Mouse (Mus musculus) MEL (cell line): ENCODE data around the gene Rnf32. TPM values are rescaled to one million over a fixed set of nuclear protein-coding genes. Genes with fewer than 3 reads are reported as not detected.

ENCODE experiments used
- DNase-seq: peaks from one replicate; pipeline ENCODE4 v3.0.0; 2011; ENCODE audit warnings: low read depth, low spot score
- H3K27ac ChIP-seq: 2 replicates; pipeline ENCODE4 v1.5.1; 2012; ENCODE audit warnings: low read depth, mild to moderate bottlenecking, control low read depth, low read length, moderate library complexity; ENCODE audit not compliant: control insufficient read depth
- H3K27me3 ChIP-seq, 2 experiments: fragments of 150-350 bp in 1 of 2; sonication (generic) in 1 of 2; 2 replicates each; pipeline ENCODE4 v1.6.1; 2012; ENCODE audit warnings: low read length in 2 of 2, mild to moderate bottlenecking in 2 of 2, improper control_type of control experiment in 1 of 2, moderate library complexity in 1 of 2; ENCODE audit not compliant: insufficient read depth in 2 of 2, control insufficient read depth in 1 of 2
- H3K36me3 ChIP-seq, 2 experiments: 2 replicates each; pipeline ENCODE4 v1.6.1; 2012 to 2014; ENCODE audit warnings: low read length in 2 of 2, improper control_type of control experiment in 1 of 2, inconsistent platforms in 1 of 2, mild to moderate bottlenecking in 1 of 2; ENCODE audit not compliant: insufficient read depth in 2 of 2, control insufficient read depth in 1 of 2
- H3K4me1 ChIP-seq, 2 experiments: fragments of 150-350 bp in 1 of 2; sonication (generic) in 1 of 2; 2 replicates each; pipeline ENCODE4 v1.6.1; 2012; ENCODE audit warnings: low read length in 2 of 2, improper control_type of control experiment in 1 of 2, mild to moderate bottlenecking in 1 of 2; ENCODE audit not compliant: insufficient read depth in 2 of 2, control insufficient read depth in 1 of 2
- H3K4me3 ChIP-seq, 2 experiments: fragments of 150-350 bp in 1 of 2; sonication (generic) in 1 of 2; 2 replicates each; pipeline ENCODE4 v1.5.1; 2012; ENCODE audit warnings: low read depth in 2 of 2, low read length in 2 of 2, mild to moderate bottlenecking in 2 of 2, moderate library complexity in 2 of 2, control low read depth in 1 of 2, improper control_type of control experiment in 1 of 2; ENCODE audit not compliant: control insufficient read depth in 1 of 2, insufficient read depth in 1 of 2
- H3K79me2 ChIP-seq: 2 replicates; pipeline ENCODE4 v1.6.1; 2012; ENCODE audit warnings: mild to moderate bottlenecking, low read length, moderate library complexity; ENCODE audit not compliant: control insufficient read depth, poor library complexity, insufficient read depth
- H3K9ac ChIP-seq: 2 replicates; pipeline ENCODE4 v1.6.1; 2012; ENCODE audit warnings: low read depth, mild to moderate bottlenecking, control low read depth, low read length, moderate library complexity; ENCODE audit not compliant: control insufficient read depth, poor library complexity, severe bottlenecking
- H3K9me3 ChIP-seq: fragments of 150-350 bp; sonication (generic); replicated peaks from 2 replicates; pipeline ENCODE4 v1.6.1; 2012; ENCODE audit warnings: mild to moderate bottlenecking, low read length, improper control_type of control experiment, moderate library complexity; ENCODE audit not compliant: insufficient read depth
- CHD1 ChIP-seq: IDR thresholded peaks from 2 replicates; pipeline ENCODE4 v1.6.1; 2012; ENCODE audit warnings: low read depth, mild to moderate bottlenecking, inconsistent platforms, low read length, improper control_type of control experiment
- CTCF ChIP-seq, 3 experiments: IDR thresholded peaks in 2 of 3; conservative IDR thresholded peaks in 1 of 3; 2 replicates each; pipeline ENCODE4 v1.5.1; 2011 to 2012; ENCODE audit warnings: low read length in 3 of 3, low read depth in 2 of 3, mild to moderate bottlenecking in 2 of 3, improper control_type of control experiment in 1 of 3, inconsistent platforms in 1 of 3, mixed read lengths in 1 of 3, moderate library complexity in 1 of 3; ENCODE audit not compliant: control insufficient read depth in 1 of 3, insufficient read depth in 1 of 3, poor library complexity in 1 of 3, severe bottlenecking in 1 of 3
- E2F4 ChIP-seq: IDR thresholded peaks from 2 replicates; pipeline ENCODE4 v1.6.1; 2011; ENCODE audit warnings: low read depth, low read length, improper control_type of control experiment, borderline replicate concordance
- ELF1 ChIP-seq: IDR thresholded peaks from 2 replicates; pipeline ENCODE4 v1.6.1; 2014; ENCODE audit warnings: low read depth, mild to moderate bottlenecking, inconsistent platforms, low read length, improper control_type of control experiment, moderate library complexity
- EP300 ChIP-seq, 2 experiments: IDR thresholded peaks; 2 replicates each; pipeline ENCODE4 v1.6.1; 2011; ENCODE audit warnings: improper control_type of control experiment in 2 of 2, low read length in 2 of 2, low read depth in 1 of 2, mild to moderate bottlenecking in 1 of 2
- ETS1 ChIP-seq: IDR thresholded peaks from 2 replicates; pipeline ENCODE4 v1.6.1; 2012; ENCODE audit warnings: low read depth, mild to moderate bottlenecking, inconsistent platforms, low read length, improper control_type of control experiment, moderate library complexity
- GABPA ChIP-seq: IDR thresholded peaks from 2 replicates; pipeline ENCODE4 v1.6.1; 2012; ENCODE audit warnings: low read depth, mild to moderate bottlenecking, inconsistent platforms, low read length, improper control_type of control experiment, moderate library complexity
- HCFC1 ChIP-seq: IDR thresholded peaks from 2 replicates; pipeline ENCODE4 v1.6.1; 2012; ENCODE audit warnings: low read depth, mild to moderate bottlenecking, inconsistent platforms, low read length, improper control_type of control experiment, moderate library complexity
- JUND ChIP-seq: IDR thresholded peaks from 2 replicates; pipeline ENCODE4 v1.6.1; 2011; ENCODE audit warnings: low read depth, mild to moderate bottlenecking, improper control_type of control experiment, low read length
- MEF2A ChIP-seq: IDR thresholded peaks from 2 replicates; pipeline ENCODE4 v1.6.1; 2014; ENCODE audit warnings: low read depth, mild to moderate bottlenecking, inconsistent platforms, low read length, improper control_type of control experiment; ENCODE audit not compliant: poor library complexity, insufficient replicate concordance, severe bottlenecking; ENCODE audit errors: extremely low read depth
- POLR2AphosphoS2 ChIP-seq: IDR thresholded peaks from 2 replicates; pipeline ENCODE4 v1.6.1; 2011; ENCODE audit warnings: low read length, improper control_type of control experiment
- POLR2AphosphoS5 ChIP-seq: IDR thresholded peaks from 2 replicates; pipeline ENCODE4 v1.6.1; 2012; ENCODE audit warnings: low read depth, borderline replicate concordance, mild to moderate bottlenecking, inconsistent platforms, low read length, moderate library complexity, mixed read lengths
- RAD21 ChIP-seq: IDR thresholded peaks from 2 replicates; pipeline ENCODE4 v1.6.1; 2011; ENCODE audit warnings: mild to moderate bottlenecking, low read depth, low read length, improper control_type of control experiment
- SIN3A ChIP-seq: IDR thresholded peaks from 2 replicates; pipeline ENCODE4 v1.6.1; 2012; ENCODE audit warnings: low read length, improper control_type of control experiment, inconsistent platforms
- SMC3 ChIP-seq: IDR thresholded peaks from 2 replicates; pipeline ENCODE4 v1.6.1; 2011; ENCODE audit warnings: low read depth, low read length, improper control_type of control experiment
- ZC3H11A ChIP-seq: IDR thresholded peaks from 2 replicates; pipeline ENCODE4 v1.6.1; 2012; ENCODE audit warnings: low read depth, mild to moderate bottlenecking, inconsistent platforms, low read length, improper control_type of control experiment
- polyA plus RNA-seq, 2 experiments: library from polyadenylated mRNA; stranded (reverse) in 1 of 2; unstranded in 1 of 2; fragments of >175 nt in 1 of 2; fragments of >200 nt in 1 of 2; gene quantifications; 2 replicates each; pipeline versions ENCODE4 v1.2.1 to v1.2.4; 2012; ENCODE audit warnings: low replicate concordance in 2 of 2, low read depth in 1 of 2; ENCODE audit not compliant: insufficient read length in 2 of 2, insufficient read depth in 1 of 2, missing spikeins in 1 of 2
- total RNA-seq: library from RNA; depleted of rRNA; stranded (reverse); fragments of 300-350 nt; gene quantifications from 2 replicates; pipeline ENCODE4 v1.2.3, GENCODE M21; 2012; rRNA removed

The Rnf32 gene
- total and polyA plus RNA-seq, 3 experiments = not detected

GRCm38 (mm10) chr5:29273426-29273825, 77.6 kb downstream of the Rnf32 start:
- H3K9ac ChIP-seq = no peak overlapping the region
- TF ChIP-seq MEF2A (no peak), ETS1 (no peak), CHD1 (no peak), JUND (no peak), POLR2AphosphoS2 (no peak), POLR2AphosphoS5 (no peak), HCFC1 (no peak), EP300 (IDR thresholded peaks at IDR 0.05; ENCODE audit: low read depth in 1 of 2, low read length in 2 of 2) (no peak), SIN3A (no peak), E2F4 (no peak)

DNA sequence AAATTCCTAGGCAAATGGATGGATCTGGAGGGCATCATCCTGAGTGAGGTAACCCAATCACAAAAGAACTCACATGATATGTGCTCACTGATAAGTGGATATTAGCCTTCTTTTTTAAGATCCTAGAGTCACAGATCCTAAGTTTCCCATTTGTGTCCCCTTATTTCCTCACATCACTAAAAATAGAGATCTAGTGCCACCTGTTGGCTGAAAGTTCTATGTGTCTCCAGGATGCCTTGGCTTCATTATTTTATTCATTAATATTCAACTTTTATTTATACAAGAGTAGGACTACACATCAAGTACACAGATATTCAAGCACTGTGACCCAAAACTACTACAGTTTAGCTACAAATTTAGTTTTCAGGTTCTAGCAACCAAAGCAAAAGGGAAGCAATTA, 79.0 kb downstream of the Rnf32 start:
- no peaks in the 10 kb centered on the region for H3K79me2 ChIP-seq
- no peaks in the 10 kb centered on the region; a peak in 1 of 4 replicates for H3K27me3 ChIP-seq
- no peaks in the 10 kb centered on the region for H3K36me3 ChIP-seq
- H3K4me3 ChIP-seq = no peak overlapping the region
- DNase-seq = peak; percentile 21
- H3K9ac ChIP-seq = no peak overlapping the region
- no peak overlapping the region for H3K27ac ChIP-seq
- H3K4me1 ChIP-seq = no peaks in the 10 kb centered on the region
- H3K9me3 ChIP-seq = no peaks in the 10 kb centered on the region; the same call in 1 of the 2 replicates
- TF ChIP-seq CTCF (IDR thresholded peaks at IDR 0.05 in 2 of 3, conservative IDR thresholded peaks at IDR 0.05 in 1 of 3; ENCODE audit: control insufficient read depth in 1 of 3, insufficient read depth in 1 of 3, low read depth in 2 of 3, low read length in 3 of 3, poor library complexity in 1 of 3, severe bottlenecking in 1 of 3) (peak; percentile 7 to 49 (median 14); a peak in 3 of 6 replicates), GABPA (no peak), ELF1 (no peak), ZC3H11A (0 out of 2 replicates have a peak, but pooled peaks have one; percentile 11), RAD21 (peak; percentile 48), SMC3 (peak; percentile 51)

More at GRCm38 (mm10) chr5:29273426-29273825, 77.6 kb downstream of the Rnf32 start:
- Histone ChIP-seq H3K27ac (no peak overlapping the region), H3K9me3 (no peaks in the 10 kb centered on the region), H3K36me3 (no peaks in the 10 kb centered on the region), H3K4me1 (no peaks in the 10 kb centered on the region), H3K27me3 (no peaks in the 10 kb centered on the region), H3K4me3 (no peak overlapping the region), H3K79me2 (no peaks in the 10 kb centered on the region)
- no peak for DNase-seq

Other genes starting within 250 kb of the Rnf32 start
- gene Lmbr1, start 182.4 kb downstream of the Rnf32 start, total RNA-seq = not detected in 2 replicates
- gene Lmbr1, start 182.4 kb downstream of the Rnf32 start, polyA plus RNA-seq = not detected
- gene Nom1, start 238.7 kb downstream of the Rnf32 start, total RNA-seq = 60.2 and 67.3 TPM in 2 replicates
- 10 to 100 TPM in 1 of 2 experiments, not detected in 1; 41.4 TPM for gene Nom1, start 238.7 kb downstream of the Rnf32 start, polyA plus RNA-seq